In the genomic region with DNA sequence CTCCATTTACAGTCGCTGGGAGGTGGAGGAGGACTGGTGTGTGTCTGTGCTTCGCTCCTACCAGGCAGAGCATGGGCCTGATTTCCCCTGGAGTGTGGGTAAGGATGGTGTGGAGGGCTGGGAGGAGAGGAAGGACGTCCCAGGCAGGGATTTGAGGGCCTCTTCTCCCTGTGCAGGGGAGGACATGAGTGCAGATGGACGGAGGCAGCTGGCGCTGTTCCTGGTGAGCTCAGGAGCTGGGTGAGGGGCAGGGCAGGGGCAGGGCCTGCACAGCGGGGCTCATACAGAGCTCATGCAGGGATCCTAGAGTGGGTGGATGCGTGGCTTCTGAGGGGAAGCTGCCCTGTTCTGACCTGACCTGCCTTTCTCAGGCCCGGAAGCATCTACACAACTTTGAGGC, we compare ENCODE assay signal across 16 mouse cellular contexts. TPM values are rescaled to one million over a fixed set of nuclear protein-coding genes. Genes with fewer than 3 reads are reported as not detected.
A peak's percentile ranks its signal among the peaks of the same experiment; 100 is the strongest.
DNase-seq lines count a peak whose midpoint lies in the region; ATAC-seq and TF ChIP-seq lines count a peak whose summit lies in the region.
"Had no signal": no experiment of that assay in that cellular context is flagged by ENCODE, and none has a peak within 500 bp of the region (broad histone marks: within the 10 kb centered on the region; RNA-seq: fewer than 3 reads in every experiment).

No protein-coding gene starts in this region.

- H3K4me3 ChIP-seq in heart, embryonic 14.5 days (ENCODE audit: control insufficient read depth in 1 of 2, insufficient read depth in 1 of 2, low read depth in 1 of 2, low read length in 2 of 2), result no peak overlapping the region
- no peak overlapping the region for H3K4me3 ChIP-seq in liver, embryonic 13.5 days (replicated peaks)
- no peak overlapping the region for H3K4me3 ChIP-seq in liver, embryonic 11.5 days (ENCODE audit: low read depth, low read length)
- H3K4me3 ChIP-seq in intestine, embryonic 14.5 days (ENCODE audit: low read depth, low read length), result no peak overlapping the region
- no peak overlapping the region for H3K4me3 ChIP-seq in layer of hippocampus, adult 2 months

- ATAC-seq in heart, embryonic 14.5 days (ENCODE audit: insufficient number of reproducible peaks, insufficient read depth, low FRiP score, low read depth), result no peak
- ATAC-seq in liver, embryonic 13.5 days (ENCODE audit: low read depth), result no peak
- no peak for ATAC-seq in liver, embryonic 11.5 days (replicated peaks; ENCODE audit: low FRiP score)
- ATAC-seq in intestine, embryonic 14.5 days (replicated peaks; ENCODE audit: low FRiP score, low TSS enrichment, low read depth), result no peak
- ATAC-seq in CD4-positive, CD25-positive, alpha-beta regulatory T cell, adult 4 months, result no peak

- H3K27ac ChIP-seq in heart, embryonic 14.5 days (replicated peaks in 1 of 2; ENCODE audit: control insufficient read depth in 1 of 2, insufficient read depth in 1 of 2, low read depth in 2 of 2, low read length in 2 of 2), result no peak overlapping the region
- H3K27ac ChIP-seq in liver, embryonic 13.5 days, result peak overlapping the region; percentile 92
- no peak overlapping the region for H3K27ac ChIP-seq in liver, embryonic 11.5 days (ENCODE audit: low read depth, low read length)
- peak overlapping the region; percentile 9; the same call in 1 of the 2 replicates for H3K27ac ChIP-seq in intestine, embryonic 14.5 days (ENCODE audit: low read depth)
- H3K27ac ChIP-seq in layer of hippocampus, adult 2 months, result no peak overlapping the region

- no peak overlapping the region for H3K4me2 ChIP-seq in heart, embryonic 14.5 days (ENCODE audit: low read length)
- H3K4me2 ChIP-seq in liver, embryonic 13.5 days, result no peak overlapping the region
- no peak overlapping the region for H3K4me2 ChIP-seq in liver, embryonic 11.5 days
- H3K4me2 ChIP-seq in intestine, embryonic 14.5 days (ENCODE audit: low read length), result no peak overlapping the region
- H3K4me2 ChIP-seq: midbrain, embryonic 11.5 days had no signal

- intact Hi-C loops in heart, postnatal 10 days (cut with DNase I), result no loop called here

- peaks cover 7 to 12% of the 10 kb centered on the region in 2 experiments; a peak in 3 of 4 replicates for H3K4me1 ChIP-seq in heart, embryonic 14.5 days (ENCODE audit: control insufficient read depth in 2 of 2, insufficient read depth in 2 of 2, low read length in 2 of 2)
- H3K4me1 ChIP-seq in liver, embryonic 13.5 days (replicated peaks), result peaks cover 64% of the 10 kb centered on the region
- H3K4me1 ChIP-seq in liver, embryonic 11.5 days (replicated peaks; ENCODE audit: control insufficient read depth, insufficient read depth, low read length), result peaks cover 41% of the 10 kb centered on the region
- H3K4me1 ChIP-seq in intestine, embryonic 14.5 days (replicated peaks; ENCODE audit: control insufficient read depth, insufficient read depth, low read length), result peaks cover 5% of the 10 kb centered on the region

- peaks cover 73% of the 10 kb centered on the region for H3K36me3 ChIP-seq in heart, embryonic 14.5 days (ENCODE audit: control insufficient read depth, insufficient read depth, low read length)
- H3K36me3 ChIP-seq in liver, embryonic 13.5 days, result peaks cover 64% of the 10 kb centered on the region
- H3K36me3 ChIP-seq in liver, embryonic 11.5 days (ENCODE audit: control insufficient read depth, insufficient read depth, low read length), result peaks cover 34% of the 10 kb centered on the region
- H3K36me3 ChIP-seq in intestine, embryonic 14.5 days (ENCODE audit: control insufficient read depth, insufficient read depth, low read length), result peaks cover 61% of the 10 kb centered on the region

- 57% methylated on average over 8 of the region's 8 CpGs for WGBS in heart, embryonic 14.5 days
- WGBS in liver, embryonic 13.5 days (ENCODE audit: insufficient replicate concordance), result 71% methylated on average over 8 of the region's 8 CpGs
- WGBS in liver, embryonic 11.5 days, result 77% methylated on average over 8 of the region's 8 CpGs
- WGBS in intestine, embryonic 14.5 days, result 68% methylated on average over 8 of the region's 8 CpGs

- no peaks in the 10 kb centered on the region for H3K9me3 ChIP-seq in heart, embryonic 14.5 days (ENCODE audit: control insufficient read depth, low read length)
- no peaks in the 10 kb centered on the region for H3K9me3 ChIP-seq in liver, embryonic 13.5 days (replicated peaks)
- H3K9me3 ChIP-seq in liver, embryonic 11.5 days (ENCODE audit: control insufficient read depth, low read length), result no peaks in the 10 kb centered on the region
- H3K9me3 ChIP-seq in intestine, embryonic 14.5 days (ENCODE audit: control insufficient read depth, low read length), result no peaks in the 10 kb centered on the region

- TF ChIP-seq CTCF in layer of hippocampus, adult 2 months (conservative IDR thresholded peaks at IDR 0.05), result no peak

- peak overlapping the region; percentile 10; the same call in 1 of the 2 replicates for H3K9ac ChIP-seq in heart, embryonic 14.5 days (ENCODE audit: low read length)
- H3K9ac ChIP-seq in liver, embryonic 13.5 days, result no peak overlapping the region
- H3K9ac ChIP-seq in liver, embryonic 11.5 days (ENCODE audit: low read depth, low read length), result no peak overlapping the region
- H3K9ac ChIP-seq in intestine, embryonic 14.5 days (ENCODE audit: low read length), result no peak overlapping the region

- no peak for DNase-seq in heart, postnatal 10 days
- no peak for DNase-seq in liver, embryonic 13.5 days
- DNase-seq in liver, embryonic 11.5 days (ENCODE audit: low spot score), result no peak
- no peak for DNase-seq in intestine, embryonic 14.5 days (ENCODE audit: low spot score)
- no peak for DNase-seq in layer of hippocampus, adult 2 months (ENCODE audit: low spot score in 2 of 2)
- DNase-seq: cerebellum, adult 8-10 months; kidney, postnatal 10 days; lung, postnatal 10 days; right cerebral cortex, postnatal 4 days; thymus, adult 2 months had no signal

- no peaks in the 10 kb centered on the region for H3K27me3 ChIP-seq in heart, embryonic 14.5 days (ENCODE audit: control insufficient read depth, insufficient read depth, low read length)
- H3K27me3 ChIP-seq in liver, embryonic 13.5 days, result no peaks in the 10 kb centered on the region
- no peaks in the 10 kb centered on the region for H3K27me3 ChIP-seq in liver, embryonic 11.5 days (replicated peaks; ENCODE audit: control insufficient read depth, insufficient read depth, low read length)
- no peaks in the 10 kb centered on the region for H3K27me3 ChIP-seq in intestine, embryonic 14.5 days (replicated peaks; ENCODE audit: control insufficient read depth, insufficient read depth, low read length)

RNA-seq across cellular contexts. Expression of a gene that starts 5.8 kb away (rescaled TPM):
- 0.59 TPM in 1 of 2 replicates, not detected in the other for polyA plus RNA-seq in heart, embryonic 14.5 days (2014; fragmentation: Nextera tagmentation; extraction: Ambion mirVana)
- total RNA-seq in heart, postnatal 10 days (2021), result not detected
- not detected in 2 replicates for polyA plus RNA-seq in liver, embryonic 13.5 days (2015; fragmentation: Nextera tagmentation; extraction: Ambion mirVana)
- not detected in 2 replicates for polyA plus RNA-seq in liver, embryonic 11.5 days (2014; fragmentation: Nextera tagmentation; extraction: Ambion mirVana)
- polyA plus RNA-seq in intestine, embryonic 14.5 days (2014; fragmentation: Nextera tagmentation; extraction: Ambion mirVana), result not detected in 2 replicates
- not detected for polyA plus RNA-seq in CD4-positive, CD25-positive, alpha-beta regulatory T cell, adult 4 months (2017; shearing (Covaris generic))
- total RNA-seq in layer of hippocampus, adult 2 months (2021), result not detected
- total RNA-seq: hematopoietic stem cell, adult 5-6 weeks; layer of hippocampus, postnatal 14 days; left cerebral cortex, postnatal 36 days had no signal
- polyA plus RNA-seq: midbrain, embryonic 11.5 days had no signal

RNA-seq across cellular contexts. Expression of a gene that starts 12.9 kb away (rescaled TPM):
- polyA plus RNA-seq in heart, embryonic 14.5 days (2014; fragmentation: Nextera tagmentation; extraction: Ambion mirVana), result 0.28 TPM in 1 of 2 replicates, not detected in the other
- total RNA-seq in heart, postnatal 10 days (2021), result under 1 TPM in 1 of 2 experiments, not detected in 1; 0.67 TPM
- 0.21 and 0.28 TPM in 2 replicates for polyA plus RNA-seq in liver, embryonic 13.5 days (2015; fragmentation: Nextera tagmentation; extraction: Ambion mirVana)
- 0.69 and 0.89 TPM in 2 replicates for polyA plus RNA-seq in liver, embryonic 11.5 days (2014; fragmentation: Nextera tagmentation; extraction: Ambion mirVana)
- 0.64 and 0.75 TPM in 2 replicates for polyA plus RNA-seq in intestine, embryonic 14.5 days (2014; fragmentation: Nextera tagmentation; extraction: Ambion mirVana)
- 1 to 10 TPM; 2.5 to 2.8 TPM for polyA plus RNA-seq in CD4-positive, CD25-positive, alpha-beta regulatory T cell, adult 4 months (2017; shearing (Covaris generic))
- under 1 TPM in 1 of 2 experiments, not detected in 1; 0.54 TPM for total RNA-seq in layer of hippocampus, adult 2 months (2021)
- total RNA-seq: hematopoietic stem cell, adult 5-6 weeks had no signal

RNA-seq across cellular contexts. Expression of a gene that starts 13.2 kb away (rescaled TPM):
- 61.9 and 64.5 TPM in 2 replicates for polyA plus RNA-seq in heart, embryonic 14.5 days (2014; fragmentation: Nextera tagmentation; extraction: Ambion mirVana)
- 10 to 100 TPM; 51.0 to 55.7 TPM for total RNA-seq in heart, postnatal 10 days (2021)
- 51.0 and 54.9 TPM in 2 replicates for polyA plus RNA-seq in liver, embryonic 13.5 days (2015; fragmentation: Nextera tagmentation; extraction: Ambion mirVana)
- polyA plus RNA-seq in liver, embryonic 11.5 days (2014; fragmentation: Nextera tagmentation; extraction: Ambion mirVana), result 71.6 and 79.8 TPM in 2 replicates
- polyA plus RNA-seq in intestine, embryonic 14.5 days (2014; fragmentation: Nextera tagmentation; extraction: Ambion mirVana), result 86.4 and 91.0 TPM in 2 replicates
- polyA plus RNA-seq in CD4-positive, CD25-positive, alpha-beta regulatory T cell, adult 4 months (2017; shearing (Covaris generic)), result 10 to 100 TPM; 23.5 to 27.2 TPM
- total RNA-seq in layer of hippocampus, adult 2 months (2021), result 100 to 1,000 TPM; 110 to 113 TPM

RNA-seq across cellular contexts. Expression of a gene that starts 16.9 kb away (rescaled TPM):
- not detected in 2 replicates for polyA plus RNA-seq in heart, embryonic 14.5 days (2014; fragmentation: Nextera tagmentation; extraction: Ambion mirVana)
- total RNA-seq in heart, postnatal 10 days (2021), result not detected
- 7.2 and 7.3 TPM in 2 replicates for polyA plus RNA-seq in liver, embryonic 13.5 days (2015; fragmentation: Nextera tagmentation; extraction: Ambion mirVana)
- 12.8 and 13.5 TPM in 2 replicates for polyA plus RNA-seq in liver, embryonic 11.5 days (2014; fragmentation: Nextera tagmentation; extraction: Ambion mirVana)
- polyA plus RNA-seq in intestine, embryonic 14.5 days (2014; fragmentation: Nextera tagmentation; extraction: Ambion mirVana), result 0.27 TPM in 1 of 2 replicates, not detected in the other
- polyA plus RNA-seq in CD4-positive, CD25-positive, alpha-beta regulatory T cell, adult 4 months (2017; shearing (Covaris generic)), result not detected
- total RNA-seq in layer of hippocampus, adult 2 months (2021), result under 1 TPM in 1 of 2 experiments, not detected in 1; 0.52 TPM
- total RNA-seq: hematopoietic stem cell, adult 5-6 weeks; layer of hippocampus, postnatal 14 days; left cerebral cortex, postnatal 36 days had no signal

RNA-seq across cellular contexts. Expression of a gene that starts 19.0 kb away (rescaled TPM):
- 10.0 and 11.4 TPM in 2 replicates for polyA plus RNA-seq in heart, embryonic 14.5 days (2014; fragmentation: Nextera tagmentation; extraction: Ambion mirVana)
- total RNA-seq in heart, postnatal 10 days (2021), result 1 to 10 TPM; 6.6 to 8.3 TPM
- polyA plus RNA-seq in liver, embryonic 13.5 days (2015; fragmentation: Nextera tagmentation; extraction: Ambion mirVana), result 14.1 and 14.8 TPM in 2 replicates
- polyA plus RNA-seq in liver, embryonic 11.5 days (2014; fragmentation: Nextera tagmentation; extraction: Ambion mirVana), result 23.7 and 25.2 TPM in 2 replicates
- polyA plus RNA-seq in intestine, embryonic 14.5 days (2014; fragmentation: Nextera tagmentation; extraction: Ambion mirVana), result 19.7 and 24.7 TPM in 2 replicates
- 10 to 100 TPM; 80.4 to 86.0 TPM for polyA plus RNA-seq in CD4-positive, CD25-positive, alpha-beta regulatory T cell, adult 4 months (2017; shearing (Covaris generic))
- 10 to 100 TPM; 15.0 to 15.9 TPM for total RNA-seq in layer of hippocampus, adult 2 months (2021)

Comparison
In these comparisons a context has a peak if more than half of its experiments do, and no peak if none do; other contexts are left out.
1. H3K27ac ChIP-seq: peak in liver, embryonic 13.5 days (single experiment) and intestine, embryonic 14.5 days (single experiment); none in heart, embryonic 14.5 days (0 of 2), liver, embryonic 11.5 days (single experiment) and layer of hippocampus, adult 2 months (single experiment).